Mouse (Mus musculus): ENCODE results near the gene Gm2916. TPM values are rescaled to one million over a fixed set of nuclear protein-coding genes. Genes with fewer than 3 reads are reported as not detected.
"Not testable (repeated sequence)": the region's sequence is repeated elsewhere in the genome, so short reads cannot be mapped to it uniquely, and the experiment has no call there.

Gene Gm2916
- polyA plus RNA-seq (2016; fragmentation: Nextera tagmentation; extraction: Ambion mirVana) = not detected in 2 replicates

DNA sequence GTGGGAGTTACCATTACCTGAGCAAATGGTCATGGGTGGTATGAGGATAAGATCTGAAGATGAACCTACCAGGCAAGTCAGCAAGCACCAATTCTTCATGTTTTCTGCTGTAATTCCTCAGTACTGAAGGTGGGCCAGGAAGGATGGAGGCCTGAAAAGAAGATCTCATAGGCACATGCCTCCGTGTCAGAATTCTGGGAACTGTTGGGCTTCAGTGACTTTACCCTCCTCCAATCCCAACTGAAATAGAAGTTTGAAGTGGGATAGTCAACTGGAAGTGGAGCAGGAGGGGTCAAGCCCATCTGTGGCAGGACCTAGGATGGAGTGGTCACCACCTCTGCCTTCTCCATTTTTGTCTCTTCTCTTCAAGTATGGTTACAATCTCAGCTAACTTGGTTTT is at the start of gene Gm2916:
Gene Gm2916 (plus strand): TSS at position 301 of the 400 bp plus-strand sequence.
- not testable (repeated sequence) for H3K27ac ChIP-seq; H3K9ac ChIP-seq; H3K4me2 ChIP-seq; H3K4me3 ChIP-seq; H3K36me3 ChIP-seq; H3K9me3 ChIP-seq (replicated peaks); H3K4me1 ChIP-seq; ATAC-seq; H3K27me3 ChIP-seq (replicated peaks)
- no CpG with 5 or more reads among the region's 1 CpGs for WGBS (ENCODE audit: insufficient replicate concordance)

GRCm38 (mm10) chr14:3845945-3846344 is 38.0 kb upstream of the Gm2916 start, which contains the start of gene Gm3033:
Gene Gm3033 (plus strand): TSS chr14:3846245.
- not testable (repeated sequence) for H3K9ac ChIP-seq; H3K4me2 ChIP-seq; H3K36me3 ChIP-seq; ATAC-seq; H3K27ac ChIP-seq; H3K4me1 ChIP-seq; H3K4me3 ChIP-seq; H3K9me3 ChIP-seq (replicated peaks); H3K27me3 ChIP-seq (replicated peaks)
- WGBS (ENCODE audit: insufficient replicate concordance) = no CpG with 5 or more reads among the region's 2 CpGs

DNA sequence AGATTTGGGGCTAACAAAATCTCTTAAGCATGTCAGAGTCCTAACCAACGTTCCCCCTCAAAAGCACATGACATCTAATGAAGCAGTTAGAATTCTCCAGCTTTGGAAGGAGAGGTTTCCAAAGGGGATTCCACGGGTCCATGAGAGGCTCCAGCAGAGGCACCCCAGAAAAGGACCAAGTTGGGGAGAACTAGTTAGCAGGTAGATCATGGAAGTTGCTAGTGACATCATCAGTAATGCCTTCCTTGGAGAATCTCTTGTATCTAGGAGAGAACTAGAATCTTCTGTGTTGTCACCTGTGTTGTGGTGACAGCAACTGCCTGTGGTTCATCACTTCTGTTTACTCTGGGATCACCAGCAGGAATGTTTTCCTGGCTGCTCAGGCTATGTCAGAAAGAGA is 47.5 kb downstream of the Gm2916 start, which contains the start of gene Gm3029:
Gene Gm3029 (plus strand): TSS at position 301 of the 400 bp plus-strand sequence.
- H3K4me2 ChIP-seq; H3K4me3 ChIP-seq; H3K9me3 ChIP-seq (replicated peaks); H3K27me3 ChIP-seq (replicated peaks); ATAC-seq; H3K27ac ChIP-seq; H3K9ac ChIP-seq; H3K4me1 ChIP-seq; H3K36me3 ChIP-seq: not testable (repeated sequence)
- WGBS (ENCODE audit: insufficient replicate concordance) = 20% methylated on average over 1 of the region's 2 CpGs

DNA sequence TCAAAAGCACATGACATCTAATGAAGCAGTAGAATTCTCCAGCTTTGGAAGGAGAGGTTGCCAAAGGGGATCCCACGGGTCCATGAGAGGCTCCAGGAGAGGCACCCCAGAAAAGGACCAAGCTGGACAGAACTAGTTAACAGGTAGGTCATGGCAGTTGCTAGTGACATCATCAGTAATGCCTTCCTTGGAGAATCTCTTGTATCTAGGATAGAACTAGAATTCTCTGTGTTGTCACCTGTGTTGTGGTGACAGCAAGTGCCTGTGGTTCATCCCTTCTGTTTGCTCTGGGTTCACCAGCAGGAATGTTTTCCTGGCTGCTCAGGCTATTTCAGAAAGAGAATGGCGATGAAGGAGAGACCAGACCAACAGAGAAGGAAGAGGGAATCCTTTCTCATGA is 79.3 kb downstream of the Gm2916 start, which contains the start of gene Gm3095:
Gene Gm3095 (plus strand): TSS at position 301 of the 400 bp plus-strand sequence.
- WGBS (ENCODE audit: insufficient replicate concordance) = no CpG with 5 or more reads among the region's 2 CpGs
- not testable (repeated sequence) for H3K36me3 ChIP-seq

More for the DNA sequence above, 79.3 kb downstream of the Gm2916 start, which contains the start of gene Gm3095:
- not testable (repeated sequence) for ATAC-seq; H3K4me1 ChIP-seq; H3K4me2 ChIP-seq; H3K9me3 ChIP-seq (replicated peaks); H3K4me3 ChIP-seq; H3K27me3 ChIP-seq (replicated peaks); H3K9ac ChIP-seq; H3K27ac ChIP-seq

Other genes starting within 250 kb of the Gm2916 start
- not detected in 2 replicates for gene Gm3012, start 249.7 kb upstream of the Gm2916 start, polyA plus RNA-seq (2016; fragmentation: Nextera tagmentation; extraction: Ambion mirVana)
- gene Gm3020, start 232.1 kb upstream of the Gm2916 start, polyA plus RNA-seq (2016; fragmentation: Nextera tagmentation; extraction: Ambion mirVana) = 0.08 TPM in 1 of 2 replicates, not detected in the other
- gene Gm3043, start 195.4 kb upstream of the Gm2916 start, polyA plus RNA-seq (2016; fragmentation: Nextera tagmentation; extraction: Ambion mirVana) = not detected in 2 replicates
- not detected in 2 replicates for gene Gm3002, start 74.1 kb upstream of the Gm2916 start, polyA plus RNA-seq (2016; fragmentation: Nextera tagmentation; extraction: Ambion mirVana)
- gene Gm3033, start 37.9 kb upstream of the Gm2916 start, polyA plus RNA-seq (2016; fragmentation: Nextera tagmentation; extraction: Ambion mirVana) = not detected in 2 replicates
- gene Gm3029, start 47.6 kb downstream of the Gm2916 start, polyA plus RNA-seq (2016; fragmentation: Nextera tagmentation; extraction: Ambion mirVana) = not detected in 2 replicates
- not detected in 2 replicates for gene Gm3095, start 79.4 kb downstream of the Gm2916 start, polyA plus RNA-seq (2016; fragmentation: Nextera tagmentation; extraction: Ambion mirVana)
- gene Gm3099, start 114.2 kb downstream of the Gm2916 start, polyA plus RNA-seq (2016; fragmentation: Nextera tagmentation; extraction: Ambion mirVana) = not detected in 2 replicates
- gene Gm5796, start 139.8 kb downstream of the Gm2916 start, polyA plus RNA-seq (2016; fragmentation: Nextera tagmentation; extraction: Ambion mirVana) = not detected in 2 replicates
- not detected in 2 replicates for gene Gm3115, start 199.9 kb downstream of the Gm2916 start, polyA plus RNA-seq (2016; fragmentation: Nextera tagmentation; extraction: Ambion mirVana)
- gene Gm8108, start 226.4 kb downstream of the Gm2916 start, polyA plus RNA-seq (2016; fragmentation: Nextera tagmentation; extraction: Ambion mirVana) = not detected in 2 replicates

All from liver, embryonic 12.5 days (tissue).